Mouse (Mus musculus) liver, embryonic 14.5 days (tissue): Measurements from ENCODE around the gene Eif2b3. TPM values are rescaled to one million over a fixed set of nuclear protein-coding genes. Genes with fewer than 3 reads are reported as not detected.
A peak's percentile ranks its signal among the peaks of the same experiment; 100 is the strongest.

Source experiments
- ATAC-seq: fragments of 200-750 bp; cut with Nextera tagmentation; 2 replicates; pipeline ENCODE4 v1.8.0; 2017; ENCODE audit warnings: moderate number of reproducible peaks, mild to moderate bottlenecking, moderate library complexity; ENCODE audit not compliant: insufficient read depth
- DNase-seq, 3 experiments: peaks; one replicate each; pipeline ENCODE4 v3.0.0-alpha.2; 2012 to 2013; ENCODE audit warnings: low read depth in 3 of 3, low spot score in 3 of 3
- H3K27ac ChIP-seq: fragments of 300-500 bp; sonication (generic); 2 replicates; pipeline ENCODE4 v1.5.1; 2014; ENCODE audit warnings: moderate library complexity, mild to moderate bottlenecking, control low read depth, inconsistent platforms
- H3K27me3 ChIP-seq: fragments of 300-500 bp; sonication (generic); 2 replicates; pipeline ENCODE4 v1.6.1; 2014; ENCODE audit warnings: mild to moderate bottlenecking, low read length, moderate library complexity; ENCODE audit not compliant: control insufficient read depth, insufficient read depth
- H3K36me3 ChIP-seq: fragments of 300-500 bp; sonication (generic); replicated peaks from 2 replicates; pipeline ENCODE4 v1.6.1; 2014; ENCODE audit warnings: low read depth; ENCODE audit not compliant: control insufficient read depth, insufficient read depth
- H3K4me1 ChIP-seq, 2 experiments: fragments of 200-500 bp in 1 of 2; fragments of 300-500 bp in 1 of 2; sonication (generic) in 1 of 2; replicated peaks; 2 replicates each; pipeline ENCODE4 v1.6.1; 2012 to 2014; ENCODE audit warnings: antibody characterized with exemption in 1 of 2, inconsistent platforms in 1 of 2, low read length in 1 of 2; ENCODE audit not compliant: control insufficient read depth in 2 of 2, insufficient read depth in 2 of 2
- H3K4me2 ChIP-seq: fragments of 300-500 bp; sonication (generic); 2 replicates; pipeline ENCODE4 v1.6.1; 2014; ENCODE audit warnings: low read depth, mild to moderate bottlenecking, control low read depth, moderate library complexity
- H3K4me3 ChIP-seq, 2 experiments: fragments of 200-500 bp in 1 of 2; fragments of 300-500 bp in 1 of 2; sonication (generic) in 1 of 2; 2 replicates each; pipeline ENCODE4 v1.5.1; 2012 to 2014; ENCODE audit warnings: low read depth in 2 of 2, low read length in 2 of 2, mild to moderate bottlenecking in 2 of 2, control low read depth in 1 of 2, inconsistent platforms in 1 of 2, moderate library complexity in 1 of 2; ENCODE audit not compliant: insufficient read depth in 1 of 2
- H3K9ac ChIP-seq: fragments of 300-500 bp; sonication (generic); replicated peaks from 2 replicates; pipeline ENCODE4 v1.6.1; 2014; ENCODE audit warnings: mild to moderate bottlenecking, control low read depth, moderate library complexity
- H3K9me3 ChIP-seq: fragments of 300-500 bp; sonication (generic); 2 replicates; pipeline ENCODE4 v1.6.1; 2016; ENCODE audit warnings: low read length, mixed read lengths; ENCODE audit not compliant: control insufficient read depth
- CTCF ChIP-seq: IDR thresholded peaks from 2 replicates; pipeline ENCODE4 v1.5.1; 2016; ENCODE audit warnings: antibody characterized with exemption, low read depth, control low read depth
- EP300 ChIP-seq: IDR thresholded peaks from 2 replicates; pipeline ENCODE4 v1.6.1; 2016; ENCODE audit warnings: antibody characterized with exemption, low read depth
- WGBS: fragments of 180-500 bp; shearing (Covaris S2); extraction: QIAGEN DNeasy Blood & Tissue Kit; methylation state at CpG from one replicate; pipeline ENCODE4 v1.1.7; 2014; ENCODE audit not compliant: insufficient replicate concordance; 5-methylcytosine and 5-hydroxymethylcytosine counted together
- polyA plus RNA-seq, 2 experiments: library from polyadenylated mRNA; depleted of rRNA in 1 of 2; stranded (reverse) in 1 of 2; unstranded in 1 of 2; fragments of >200 nt; fragmentation: Nextera tagmentation in 1 of 2; extraction: Ambion mirVana in 1 of 2; gene quantifications; 2 replicates each; pipeline versions ENCODE4 v1.2.1 to v1.2.3; 2012 to 2014

The Eif2b3 gene
- polyA plus RNA-seq, 2 experiments, result 17.3 to 32.7 TPM

DNA sequence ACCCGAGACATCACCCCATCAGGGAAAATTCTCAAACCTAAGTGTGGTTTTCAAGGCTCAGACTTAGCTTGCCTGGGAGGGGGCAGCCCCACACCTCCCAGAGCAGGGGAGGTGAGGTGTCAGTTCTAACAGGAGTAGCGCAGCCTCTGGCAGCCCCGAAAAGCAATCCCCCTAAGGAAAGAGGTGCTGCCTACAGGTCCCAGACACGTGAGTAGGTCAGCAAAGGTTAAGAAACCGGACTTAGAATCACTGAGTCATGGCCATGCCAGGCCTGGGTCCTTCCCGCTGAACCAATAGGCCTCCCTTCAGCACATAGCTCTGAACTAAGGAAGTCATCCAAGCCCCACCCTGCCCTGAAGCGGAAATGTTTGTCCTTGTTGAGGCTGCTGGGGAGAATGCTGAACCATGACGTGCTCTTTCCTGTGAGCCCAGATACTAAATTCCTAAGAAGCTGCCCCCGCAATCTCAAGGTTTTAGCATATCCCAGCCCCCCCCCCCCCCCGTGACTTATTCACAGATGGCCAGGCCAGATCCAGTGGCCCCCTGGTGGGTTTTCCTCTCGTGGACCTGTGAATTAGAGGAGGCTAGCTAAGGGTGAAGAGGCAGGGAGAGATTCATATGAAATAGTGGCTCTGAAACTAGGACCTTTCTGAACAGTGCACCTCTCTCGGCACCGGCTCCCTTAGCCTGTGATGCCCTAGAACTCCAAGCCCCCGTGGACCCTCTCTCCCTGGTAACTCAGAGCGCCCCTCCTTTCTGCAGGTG is 106.9 kb downstream of the Eif2b3 start:
- TF ChIP-seq EP300 (no peak), CTCF (no peak)

GRCm38 (mm10) chr4:117126675-117127290 is 107.6 kb downstream of the Eif2b3 start, which contains the start of gene Tctex1d4:
Gene Tctex1d4 (plus strand): TSS chr4:117126794.
- ATAC-seq (no peak), DNase-seq (no peak)
- Histone ChIP-seq H3K4me1 (peaks cover 14 to 24% of the 10 kb centered on the region in 2 experiments), H3K36me3 (no peaks in the 10 kb centered on the region), H3K9ac (no peak within 1 kb of the TSS), H3K4me3 (no peak within 1 kb of the TSS), H3K4me2 (no peak within 1 kb of the TSS), H3K27me3 (no peaks in the 10 kb centered on the region; the same call in 1 of the 2 replicates), H3K9me3 (no peaks in the 10 kb centered on the region), H3K27ac (no peak within 1 kb of the TSS)
- 67% methylated on average over 9 of the region's 9 CpGs for WGBS
- TF ChIP-seq EP300 (no peak), CTCF (no peak)

More for the DNA sequence above, 106.9 kb downstream of the Eif2b3 start:
- ATAC-seq, result peak; percentile 38; the same call in 1 of the 2 replicates
- Histone ChIP-seq H3K36me3 (no peaks in the 10 kb centered on the region), H3K27ac (no peak overlapping the region), H3K9me3 (no peaks in the 10 kb centered on the region), H3K9ac (no peak overlapping the region), H3K27me3 (no peaks in the 10 kb centered on the region), H3K4me1 (peaks cover 14 to 24% of the 10 kb centered on the region in 2 experiments), H3K4me2 (no peak overlapping the region), H3K4me3 (no peak overlapping the region)
- 32% methylated on average over 15 of the region's 15 CpGs for WGBS
- DNase-seq, result peak in 1 of 3 experiments; percentile 29

DNA sequence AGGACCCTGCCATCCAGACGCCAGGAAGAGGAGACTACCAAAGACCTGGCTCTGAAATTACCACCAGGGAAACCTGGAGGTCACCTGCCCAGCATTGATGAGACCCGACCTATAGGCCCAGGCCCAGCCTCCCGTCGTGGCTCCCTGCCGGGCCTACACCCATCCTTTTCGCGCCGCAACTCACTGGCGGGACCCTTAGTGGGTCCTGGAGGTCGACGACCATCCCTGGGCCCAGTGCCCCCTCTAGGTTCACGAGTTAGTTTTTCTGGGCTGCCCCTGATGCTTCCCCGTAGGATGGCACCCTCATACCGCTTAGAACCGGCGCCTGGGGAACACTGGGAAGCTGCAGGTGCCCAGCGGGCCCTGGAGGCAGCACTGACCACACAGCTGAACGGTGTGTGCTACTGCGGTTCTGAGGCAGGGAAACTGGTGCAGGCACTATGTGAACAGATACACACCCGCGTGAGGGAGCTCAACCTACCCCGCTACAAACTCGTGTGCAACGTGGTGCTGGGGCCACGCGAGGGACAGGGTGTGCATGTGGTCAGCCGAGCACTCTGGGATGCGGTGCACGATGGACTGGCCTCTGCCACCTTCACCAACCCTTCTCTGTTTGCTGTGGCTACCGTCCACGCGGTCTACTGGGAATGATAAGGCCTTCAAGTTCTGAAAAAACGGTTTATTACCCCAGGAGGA is 108.9 kb downstream of the Eif2b3 start:
- Histone ChIP-seq H3K27ac (no peak overlapping the region), H3K36me3 (no peaks in the 10 kb centered on the region), H3K9ac (no peak overlapping the region), H3K4me1 (peaks cover 14 to 24% of the 10 kb centered on the region in 2 experiments), H3K4me2 (no peak overlapping the region), H3K4me3 (no peak overlapping the region), H3K27me3 (peaks cover 8% of the 10 kb centered on the region), H3K9me3 (no peaks in the 10 kb centered on the region)
- WGBS, result 78% methylated on average over 33 of the region's 33 CpGs
- ATAC-seq (no peak), DNase-seq (no peak)
- no peak for TF ChIP-seq CTCF
- no peak for TF ChIP-seq EP300

GRCm38 (mm10) chr4:117130790-117131189 is 111.6 kb downstream of the Eif2b3 start:
- no peak for ATAC-seq

More at GRCm38 (mm10) chr4:117130790-117131189, 111.6 kb downstream of the Eif2b3 start:
- Histone ChIP-seq H3K36me3 (no peaks in the 10 kb centered on the region), H3K9ac (no peak overlapping the region), H3K9me3 (no peaks in the 10 kb centered on the region), H3K27ac (no peak overlapping the region), H3K4me1 (peaks cover 5 to 19% of the 10 kb centered on the region in 2 experiments), H3K4me2 (no peak overlapping the region), H3K4me3 (no peak overlapping the region), H3K27me3 (peaks cover 13% of the 10 kb centered on the region)
- DNase-seq, result no peak
- WGBS, result 79% methylated on average over 6 of the region's 6 CpGs
- TF ChIP-seq EP300 (no peak), CTCF (no peak)
